Mouse (Mus musculus) kidney, embryonic 16.5 days (tissue): ENCODE data around the gene Wfdc18. TPM values are rescaled to one million over a fixed set of nuclear protein-coding genes. Genes with fewer than 3 reads are reported as not detected.

ENCODE experiments used
- ATAC-seq: fragments of 200-750 bp; cut with Nextera tagmentation; 2 replicates; pipeline ENCODE4 v1.8.0; 2017; ENCODE audit warnings: moderate TSS enrichment; ENCODE audit not compliant: low FRiP score, low TSS enrichment
- H3K27ac ChIP-seq: fragments of 300-500 bp; sonication (generic); 2 replicates; pipeline ENCODE4 v1.5.1; 2014; ENCODE audit warnings: low read length
- H3K27me3 ChIP-seq: fragments of 300-500 bp; sonication (generic); 2 replicates; pipeline ENCODE4 v1.6.1; 2014; ENCODE audit warnings: low read length, control low read depth, mixed read lengths; ENCODE audit not compliant: insufficient read depth
- H3K36me3 ChIP-seq: fragments of 300-500 bp; sonication (generic); 2 replicates; pipeline ENCODE4 v1.6.1; 2014; ENCODE audit warnings: low read length, control low read depth, mixed read lengths; ENCODE audit not compliant: insufficient read depth
- H3K4me1 ChIP-seq: fragments of 300-500 bp; sonication (generic); 2 replicates; pipeline ENCODE4 v1.6.1; 2014; ENCODE audit warnings: low read length, control low read depth, mixed read lengths; ENCODE audit not compliant: insufficient read depth
- H3K4me2 ChIP-seq: fragments of 300-500 bp; sonication (generic); replicated peaks from 2 replicates; pipeline ENCODE4 v1.6.1; 2014; ENCODE audit warnings: low read depth, low read length
- H3K4me3 ChIP-seq: fragments of 300-500 bp; sonication (generic); 2 replicates; pipeline ENCODE4 v1.5.1; 2014; ENCODE audit warnings: mild to moderate bottlenecking, low read length
- H3K9ac ChIP-seq: fragments of 300-500 bp; sonication (generic); replicated peaks from 2 replicates; pipeline ENCODE4 v1.6.1; 2014; ENCODE audit warnings: low read length
- H3K9me3 ChIP-seq: fragments of 300-500 bp; sonication (generic); 2 replicates; pipeline ENCODE4 v1.6.1; 2016; ENCODE audit warnings: low read length, control low read depth
- WGBS: fragments of 180-500 bp; shearing (Covaris S2); extraction: QIAGEN DNeasy Blood & Tissue Kit; methylation state at CpG from one replicate; pipeline ENCODE4 v1.1.7; 2014; 5-methylcytosine and 5-hydroxymethylcytosine counted together
- polyA plus RNA-seq: library from polyadenylated mRNA; unstranded; fragments of >200 nt; fragmentation: Nextera tagmentation; extraction: Ambion mirVana; gene quantifications from 2 replicates; pipeline ENCODE4 v1.2.1, GENCODE M21; 2015

The Wfdc18 gene
- polyA plus RNA-seq, 1 experiment from 2014 or later, result not detected

DNA sequence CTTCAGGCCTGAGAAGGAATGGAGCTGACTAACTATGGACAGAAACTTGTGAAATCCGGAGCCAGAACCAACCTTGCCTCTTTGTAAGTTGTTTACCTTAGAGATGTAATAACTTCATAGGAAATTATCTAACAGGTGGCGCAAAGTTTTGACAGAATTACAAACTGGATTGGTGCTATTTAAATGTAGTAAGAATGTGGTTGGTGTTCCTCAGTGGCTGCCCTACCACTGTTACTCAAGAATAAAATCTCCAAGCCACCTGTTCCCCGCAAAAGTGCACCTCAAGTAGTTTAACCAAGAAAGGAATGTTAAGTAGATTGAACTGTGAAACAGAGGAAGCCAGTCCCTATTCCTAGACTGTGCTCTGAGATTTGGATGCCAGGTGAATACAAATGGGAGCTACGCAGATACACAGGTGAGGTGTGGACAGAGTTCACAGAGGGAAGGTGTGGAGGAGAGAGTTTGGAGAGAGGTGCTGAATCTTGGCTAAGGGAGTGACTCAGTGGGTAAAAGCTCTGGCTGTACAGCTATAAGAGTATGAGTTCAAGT lies 31.7 kb downstream of the Wfdc18 start:
- ATAC-seq, result no peak
- H3K27ac ChIP-seq, result no peak overlapping the region
- H3K4me2 ChIP-seq, result no peak overlapping the region
- no peaks in the 10 kb centered on the region; the same call in none of the 2 replicates for H3K27me3 ChIP-seq
- H3K9ac ChIP-seq, result no peak overlapping the region
- no peak overlapping the region for H3K4me3 ChIP-seq
- 0 out of 2 replicates have a peak, but pooled peaks cover 4% of the 10 kb centered on the region for H3K4me1 ChIP-seq
- WGBS, result 83% methylated on average over 4 of the region's 4 CpGs
- H3K36me3 ChIP-seq, result no peaks in the 10 kb centered on the region
- no peaks in the 10 kb centered on the region for H3K9me3 ChIP-seq

DNA sequence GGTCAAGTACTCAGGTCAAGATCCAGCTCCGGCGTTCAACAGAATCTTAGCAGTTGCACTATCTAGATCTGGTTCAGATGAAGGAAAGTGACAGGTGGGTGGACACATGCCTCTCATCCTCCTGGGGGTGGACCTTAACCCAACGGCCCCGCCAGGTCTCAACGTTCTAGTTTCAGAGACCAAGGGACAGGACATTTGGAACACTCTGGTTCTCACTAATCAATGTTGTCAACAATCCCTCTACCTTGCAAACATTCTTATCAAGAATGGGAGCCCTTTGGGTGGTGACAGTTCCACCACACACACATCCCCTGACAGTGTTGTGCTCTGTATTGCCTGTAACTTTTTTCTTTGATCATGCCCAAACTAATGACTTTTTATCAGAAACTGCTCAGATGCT lies 33.0 kb downstream of the Wfdc18 start:
- 87% methylated on average over 5 of the region's 5 CpGs for WGBS
- Histone ChIP-seq H3K4me3 (no peak overlapping the region), H3K9me3 (no peaks in the 10 kb centered on the region), H3K9ac (no peak overlapping the region), H3K4me1 (0 out of 2 replicates have a peak, but pooled peaks cover 4% of the 10 kb centered on the region), H3K27me3 (no peaks in the 10 kb centered on the region; the same call in 1 of the 2 replicates), H3K36me3 (no peaks in the 10 kb centered on the region), H3K27ac (no peak overlapping the region), H3K4me2 (no peak overlapping the region)
- no peak for ATAC-seq

DNA sequence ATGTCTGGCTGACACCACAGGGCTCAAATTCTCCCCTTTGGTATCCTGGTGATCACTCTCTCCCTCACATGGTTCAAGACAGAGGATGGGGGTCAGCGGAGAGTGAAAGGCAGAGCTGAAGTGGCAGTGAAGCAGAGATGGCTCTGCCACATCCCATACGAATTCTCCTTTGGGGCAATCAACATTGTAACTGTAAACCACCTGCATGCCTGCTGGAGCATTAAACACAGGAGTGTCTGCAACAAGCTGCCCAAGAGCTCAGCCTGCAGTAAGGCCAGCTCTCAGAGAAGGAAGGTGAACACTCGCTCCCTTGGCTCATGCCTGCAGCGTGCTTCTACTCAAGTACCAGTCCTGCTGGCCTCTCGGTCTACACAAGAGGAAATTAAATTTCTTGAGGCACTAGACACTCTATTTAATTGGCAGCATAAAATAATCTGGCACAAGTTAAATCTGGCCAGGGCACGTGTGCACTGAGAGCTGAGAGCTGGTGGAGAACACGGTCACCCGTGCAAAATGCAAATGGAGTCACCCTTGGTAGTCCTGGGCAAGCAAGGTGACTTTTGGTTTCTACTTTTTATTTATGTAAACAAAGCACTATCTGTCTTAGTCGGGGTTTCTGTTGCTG lies 34.0 kb downstream of the Wfdc18 start:
- WGBS, result 47% methylated on average over 9 of the region's 9 CpGs
- no peak for ATAC-seq
- no peaks in the 10 kb centered on the region; the same call in 1 of the 2 replicates for H3K27me3 ChIP-seq
- no peak overlapping the region for H3K9ac ChIP-seq
- H3K4me1 ChIP-seq, result 0 out of 2 replicates have a peak, but pooled peaks cover 4% of the 10 kb centered on the region
- no peaks in the 10 kb centered on the region for H3K9me3 ChIP-seq
- no peak overlapping the region for H3K4me2 ChIP-seq
- H3K36me3 ChIP-seq, result no peaks in the 10 kb centered on the region
- no peak overlapping the region for H3K4me3 ChIP-seq
- no peak overlapping the region for H3K27ac ChIP-seq

DNA sequence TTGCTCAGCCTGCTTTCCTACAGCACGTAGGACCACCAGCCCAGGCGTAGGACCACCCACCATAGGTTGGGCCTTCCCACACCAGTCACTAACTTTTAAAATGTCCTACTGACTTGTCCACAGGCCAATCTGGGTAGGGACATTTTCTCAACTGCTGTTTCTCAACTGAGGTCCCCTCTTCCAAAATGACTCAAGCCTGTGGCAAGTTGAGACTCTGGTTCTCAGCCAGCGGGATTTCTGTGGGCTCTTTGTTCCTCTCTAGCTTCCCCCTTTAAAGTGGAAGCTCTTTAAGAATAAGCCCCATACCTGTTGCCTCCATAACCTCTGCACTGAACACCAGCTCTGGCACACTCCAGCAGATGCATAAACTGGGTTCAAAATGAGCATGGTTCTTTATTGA lies 34.7 kb downstream of the Wfdc18 start:
- 81% methylated on average over 3 of the region's 3 CpGs for WGBS

DNA sequence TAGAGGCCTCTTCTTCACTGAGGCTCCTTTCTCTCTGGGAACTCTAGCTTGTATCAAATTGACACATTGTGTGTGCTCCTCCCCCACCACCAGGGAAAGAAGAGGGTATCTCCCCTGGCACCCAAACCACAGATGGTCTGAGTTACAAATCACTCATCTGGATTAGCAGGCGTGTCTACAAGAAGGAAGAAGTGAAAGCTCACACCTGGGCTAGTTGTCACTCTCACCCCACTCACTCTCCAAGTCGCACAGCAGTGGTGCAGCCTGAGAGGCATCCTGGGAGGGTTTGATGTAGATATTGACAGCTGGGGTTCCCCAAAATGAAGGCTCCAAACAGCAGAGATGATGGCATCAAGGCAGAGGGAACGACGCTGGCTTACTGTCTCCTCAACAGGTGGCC lies 37.3 kb downstream of the Wfdc18 start:
- H3K36me3 ChIP-seq, result no peaks in the 10 kb centered on the region
- H3K4me1 ChIP-seq, result 0 out of 2 replicates have a peak, but pooled peaks cover 4% of the 10 kb centered on the region
- H3K9ac ChIP-seq, result no peak overlapping the region
- H3K9me3 ChIP-seq, result no peaks in the 10 kb centered on the region
- no peaks in the 10 kb centered on the region; the same call in 1 of the 2 replicates for H3K27me3 ChIP-seq
- no peak overlapping the region for H3K4me3 ChIP-seq
- 55% methylated on average over 4 of the region's 4 CpGs for WGBS
- no peak for ATAC-seq
- H3K4me2 ChIP-seq, result no peak overlapping the region
- H3K27ac ChIP-seq, result no peak overlapping the region

More for the DNA sequence above, 34.7 kb downstream of the Wfdc18 start:
- Histone ChIP-seq H3K4me3 (no peak overlapping the region), H3K4me2 (no peak overlapping the region), H3K27me3 (no peaks in the 10 kb centered on the region; the same call in 1 of the 2 replicates), H3K9me3 (no peaks in the 10 kb centered on the region), H3K9ac (no peak overlapping the region), H3K36me3 (no peaks in the 10 kb centered on the region), H3K27ac (no peak overlapping the region), H3K4me1 (0 out of 2 replicates have a peak, but pooled peaks cover 4% of the 10 kb centered on the region)
- ATAC-seq, result no peak

DNA sequence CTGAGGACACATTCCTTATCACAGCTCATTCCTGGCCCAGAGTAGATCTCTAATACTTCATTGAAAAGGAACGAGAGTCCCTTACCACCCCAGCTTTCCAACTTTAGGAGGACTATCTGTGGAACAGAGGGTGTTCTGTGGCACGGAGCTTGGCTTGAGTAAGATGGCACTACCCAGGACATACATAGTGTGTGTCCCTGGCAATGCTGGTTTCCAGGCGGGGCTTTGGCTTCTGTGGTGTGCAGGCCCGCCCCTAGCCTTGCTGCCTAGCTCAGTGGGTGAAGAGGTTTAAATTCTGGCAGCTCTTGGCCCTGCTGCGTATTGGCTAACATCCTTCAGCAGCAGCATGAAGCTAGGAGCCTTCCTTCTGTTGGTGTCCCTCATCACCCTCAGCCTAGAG lies 37.9 kb downstream of the Wfdc18 start, which contains the start of gene Wfdc21:
Gene Wfdc21 (plus strand): TSS at position 260 of the 400 bp plus-strand sequence.
- no peak within 1 kb of the TSS for H3K4me2 ChIP-seq
- H3K9me3 ChIP-seq, result no peaks in the 10 kb centered on the region
- no peak within 1 kb of the TSS for H3K27ac ChIP-seq
- no peaks in the 10 kb centered on the region for H3K36me3 ChIP-seq
- no peak for ATAC-seq
- H3K9ac ChIP-seq, result no peak within 1 kb of the TSS
- H3K4me1 ChIP-seq, result 0 out of 2 replicates have a peak, but pooled peaks cover 4% of the 10 kb centered on the region
- no peaks in the 10 kb centered on the region; the same call in 1 of the 2 replicates for H3K27me3 ChIP-seq
- no peak within 1 kb of the TSS for H3K4me3 ChIP-seq
- WGBS, result 76% methylated on average over 5 of the region's 5 CpGs

DNA sequence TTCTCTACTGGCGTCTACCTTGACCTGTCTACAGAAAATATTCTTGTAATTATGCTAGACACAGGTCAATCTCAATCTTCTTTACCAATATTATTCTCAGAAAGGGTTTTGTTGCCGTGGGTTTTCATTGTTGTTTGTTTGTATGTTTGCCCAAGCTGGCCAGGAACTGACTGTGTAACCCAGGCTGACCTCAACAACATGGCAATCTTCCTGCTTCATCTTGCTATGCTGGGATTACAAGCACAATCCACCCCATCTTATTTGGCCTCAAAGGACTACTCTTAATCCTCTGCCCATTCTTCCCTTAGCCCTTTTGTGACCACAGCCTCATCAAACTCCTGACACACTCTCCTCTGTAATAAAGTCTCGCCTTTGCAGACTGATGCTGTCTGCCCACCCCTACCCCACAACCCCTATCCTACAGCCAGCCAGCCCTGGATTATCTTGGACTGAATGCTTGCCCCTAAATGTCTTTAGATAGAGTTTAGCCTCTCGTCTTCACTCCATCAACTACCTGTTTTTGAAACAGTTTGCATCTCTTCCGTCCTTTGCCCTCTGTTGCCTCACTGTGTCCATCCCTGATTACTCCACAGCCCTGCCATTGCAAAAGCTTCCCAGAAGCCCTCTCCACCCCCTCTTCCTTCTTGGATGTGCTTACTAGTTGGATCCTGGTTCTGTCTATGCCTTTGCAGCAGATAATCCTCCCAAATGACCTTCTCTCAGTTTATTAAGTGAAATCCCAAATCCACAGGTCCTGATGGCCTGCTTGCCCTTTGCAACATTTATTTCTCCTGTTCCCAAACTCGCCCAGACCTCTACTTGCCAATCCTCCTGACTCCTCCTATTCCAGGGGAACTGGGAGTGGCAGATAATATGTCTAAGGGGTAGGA lies 38.8 kb downstream of the Wfdc18 start:
- Histone ChIP-seq H3K9me3 (peaks cover 3% of the 10 kb centered on the region; the same call in 1 of the 2 replicates), H3K27me3 (peaks cover 7% of the 10 kb centered on the region; the same call in 1 of the 2 replicates), H3K4me1 (0 out of 2 replicates have a peak, but pooled peaks cover 4% of the 10 kb centered on the region), H3K9ac (no peak overlapping the region), H3K36me3 (no peaks in the 10 kb centered on the region), H3K4me3 (no peak overlapping the region), H3K27ac (no peak overlapping the region), H3K4me2 (no peak overlapping the region)
- 61% methylated on average over 6 of the region's 6 CpGs for WGBS
- no peak for ATAC-seq

DNA sequence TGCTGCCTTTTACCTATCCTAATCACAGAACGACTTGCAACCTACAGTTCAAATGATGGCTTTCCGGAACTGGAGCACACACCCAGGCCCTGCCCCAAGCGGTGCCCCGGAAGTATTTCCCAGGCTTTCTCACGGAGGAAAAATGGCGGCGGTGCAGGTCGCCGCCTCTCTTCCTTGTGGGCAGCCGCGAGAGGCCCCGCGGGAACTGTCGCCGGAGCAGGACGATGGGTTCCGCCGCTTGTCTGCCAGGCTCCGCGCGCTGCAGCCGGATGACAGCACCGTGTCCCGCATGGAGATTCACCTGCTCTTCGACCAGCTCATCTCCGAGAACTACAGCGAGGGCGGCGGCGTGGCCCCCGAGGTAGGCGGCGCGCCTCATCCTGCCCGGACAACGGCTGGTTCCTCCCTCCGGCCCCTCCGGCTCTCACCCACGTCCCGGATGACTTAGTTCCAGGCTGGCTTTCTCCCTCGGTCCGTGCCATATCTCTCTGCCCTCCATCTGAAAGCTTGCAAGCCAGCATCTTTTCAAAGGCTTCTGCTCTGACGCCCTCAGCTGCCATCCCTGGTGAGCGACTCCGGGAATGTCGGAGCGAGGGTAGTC lies 44.9 kb downstream of the Wfdc18 start, which contains the start of gene Heatr6:
Gene Heatr6 (plus strand): TSS at position 116 of the 601 bp plus-strand sequence.
- Histone ChIP-seq H3K4me2 (peak within 1 kb of the TSS; percentile 82), H3K27ac (peak within 1 kb of the TSS; percentile 81), H3K9ac (peak within 1 kb of the TSS; percentile 87), H3K4me1 (peaks cover 13% of the 10 kb centered on the region), H3K4me3 (peak within 1 kb of the TSS; percentile 65), H3K36me3 (peaks cover 21% of the 10 kb centered on the region), H3K27me3 (peaks cover 7% of the 10 kb centered on the region; the same call in 1 of the 2 replicates), H3K9me3 (peaks cover 4% of the 10 kb centered on the region; the same call in 1 of the 2 replicates)
- WGBS, result under 1% methylated on average over 47 of the region's 47 CpGs
- ATAC-seq, result peak; percentile 97

DNA sequence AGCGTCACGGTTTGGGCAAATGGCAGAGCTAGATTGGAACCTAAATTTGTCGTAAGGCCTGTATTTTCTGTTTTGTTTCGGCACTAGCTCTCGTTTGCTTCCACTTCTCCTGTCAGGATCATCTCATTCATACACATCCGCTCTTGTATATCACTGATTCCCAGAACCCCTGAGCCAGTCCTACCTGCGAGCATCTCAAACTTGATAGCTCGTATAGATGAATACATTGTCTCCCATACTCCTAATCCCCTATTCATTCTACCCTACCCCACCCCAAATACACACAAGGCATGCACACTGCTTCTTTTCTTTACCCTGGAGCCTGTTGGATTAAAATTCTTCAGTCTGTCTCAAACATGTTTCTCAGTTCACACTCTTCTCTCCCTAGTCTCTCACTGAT lies 45.4 kb downstream of the Wfdc18 start:
- H3K4me1 ChIP-seq, result peaks cover 13% of the 10 kb centered on the region
- H3K27ac ChIP-seq, result peak overlapping the region; percentile 81
- H3K27me3 ChIP-seq, result peaks cover 7% of the 10 kb centered on the region; the same call in 1 of the 2 replicates
- 9% methylated on average over 8 of the region's 8 CpGs for WGBS
- peaks cover 4% of the 10 kb centered on the region; the same call in 1 of the 2 replicates for H3K9me3 ChIP-seq
- H3K9ac ChIP-seq, result peak overlapping the region; percentile 87
- peak overlapping the region; percentile 82 for H3K4me2 ChIP-seq
- peak overlapping the region; percentile 65 for H3K4me3 ChIP-seq
- no peak for ATAC-seq
- H3K36me3 ChIP-seq, result peaks cover 24% of the 10 kb centered on the region
